ENCODE assay signal across 8 mouse cellular contexts in genomic region chr11:62648591-62649391, GRCm38 (mm10). TPM values are rescaled to one million over a fixed set of nuclear protein-coding genes. Genes with fewer than 3 reads are reported as not detected.
A peak's percentile ranks its signal among the peaks of the same experiment; 100 is the strongest.
DNase-seq lines count a peak whose midpoint lies in the region; ATAC-seq and TF ChIP-seq lines count a peak whose summit lies in the region.

Gene Mmgt2 (plus strand): TSS chr11:62648664.

- peaks cover 54% of the 10 kb centered on the region for H3K79me2 ChIP-seq in macrophage (ENCODE audit: inconsistent target)

- no peaks in the 10 kb centered on the region for H3K9me3 ChIP-seq in hindbrain, embryonic 15.5 days

- peak within 1 kb of the TSS; percentile 93 for H3K4me2 ChIP-seq in hindbrain, embryonic 15.5 days

- peak; percentile 79 for TF ChIP-seq CTCF in left cerebral cortex, adult 2 months (IDR thresholded peaks at IDR 0.05)

- peak within 1 kb of the TSS; percentile 87 for H3K4me3 ChIP-seq in hindbrain, embryonic 15.5 days
- peak within 1 kb of the TSS; percentile 75 for H3K4me3 ChIP-seq in left cerebral cortex, adult 2 months
- peak within 1 kb of the TSS; percentile 68 for H3K4me3 ChIP-seq in macrophage (ENCODE audit: inconsistent target)

- peak within 1 kb of the TSS; percentile 69 for H3K9ac ChIP-seq in hindbrain, embryonic 15.5 days

- peaks cover 50% of the 10 kb centered on the region for H3K4me1 ChIP-seq in hindbrain, embryonic 15.5 days (replicated peaks)

- WGBS in hindbrain, embryonic 15.5 days, result 2% methylated on average over 33 of the region's 53 CpGs
- 1% methylated on average over 29 of the region's 53 CpGs for WGBS in macrophage (ENCODE audit: missing documents)

- no peaks in the 10 kb centered on the region for H3K36me3 ChIP-seq in hindbrain, embryonic 15.5 days
- no peaks in the 10 kb centered on the region for H3K36me3 ChIP-seq in macrophage (ENCODE audit: inconsistent target)

- peak; percentile 97 for DNase-seq in ZHBTc4 (ENCODE audit: low read depth, low spot score)
- DNase-seq in cerebellum, postnatal 4 days (ENCODE audit: low spot score in 2 of 2), result peak; percentile 90 to 96
- peak; percentile 93 for DNase-seq in gastrocnemius, adult 18-20 months (ENCODE audit: low spot score)
- DNase-seq in left cerebral cortex, adult 2 months (ENCODE audit: extremely low spot score in 1 of 2, low spot score in 2 of 2), result peak; percentile 88 to 90
- peak; percentile 91 for DNase-seq in retina, postnatal 7 days (ENCODE audit: low read depth, low spot score)
- peak; percentile 99 for DNase-seq in urinary bladder, adult 2 months (ENCODE audit: low spot score)

- no peaks in the 10 kb centered on the region for H3K27me3 ChIP-seq in hindbrain, embryonic 15.5 days

- ATAC-seq in hindbrain, embryonic 15.5 days (ENCODE audit: low FRiP score, low read depth), result peak; percentile 83

- H3K27ac ChIP-seq in hindbrain, embryonic 15.5 days (replicated peaks), result peak within 1 kb of the TSS; percentile 49
- peak within 1 kb of the TSS; percentile 80 for H3K27ac ChIP-seq in left cerebral cortex, adult 2 months
- H3K27ac ChIP-seq in macrophage, result peak within 1 kb of the TSS; percentile 51

- intact Hi-C loops in left cerebral cortex, adult 2 months (cut with DNase I), result loop anchor here (1.0 to 2.0 kb wide), 2 partner anchors 20 to 35 kb away; no protein-coding TSS in a partner anchor

RNA-seq across cellular contexts. Expression of gene Mmgt2, which starts in this region (rescaled TPM):
- total RNA-seq in gastrocnemius, adult 18-20 months (2021), result 1 to 10 TPM; 3.3 to 3.6 TPM
- polyA plus RNA-seq in hindbrain, embryonic 15.5 days (2015; fragmentation: Nextera tagmentation; extraction: Ambion mirVana), result 23.7 and 26.4 TPM in 2 replicates
- total RNA-seq in left cerebral cortex, adult 2 months (2021), result 10 to 100 TPM; 21.5 to 28.4 TPM
- total RNA-seq in macrophage (2018; cell fraction: chromatin; rRNA removed), result 10 to 100 TPM in 10 of 26 experiments, 1 to 10 TPM in 16; 1.0 to 19.0 (median 7.6) TPM
- total RNA-seq in macrophage (2018; cell fraction: cytosol; rRNA removed), result 10 to 100 TPM; 15.0 to 36.0 (median 26.6) TPM
- total RNA-seq in macrophage (2018; cell fraction: nucleus; rRNA removed), result 10 to 100 TPM in 20 of 26 experiments, 1 to 10 TPM in 6; 4.4 to 34.3 (median 15.5) TPM
- polyA plus RNA-seq in macrophage (2018), result 25.0 to 33.0 TPM (median 31.4 TPM) in 3 replicates
- polyA plus RNA-seq in urinary bladder, adult 2 months (2012; rRNA removed), result 73.5 and 89.4 TPM in 2 replicates

Comparison
In these comparisons a context has a peak if more than half of its experiments do, and no peak if none do; other contexts are left out.
1. Peak in every context shown above with its lines: DNase-seq, ATAC-seq, H3K4me3 ChIP-seq and H3K27ac ChIP-seq.
2. RNA of gene Mmgt2 (total RNA-seq): 21.5 to 28.4 TPM in left cerebral cortex, adult 2 months; 3.3 to 3.6 TPM in gastrocnemius, adult 18-20 months; every median in the first group is over 4 times any median in the second.